Mouse (Mus musculus) ES-Bruce4 (cell line): ENCODE results near the gene Apol8.

ENCODE experiments used
- CTCF ChIP-seq: IDR thresholded peaks from one replicate; pipeline ENCODE4 v1.8.1; 2011; ENCODE audit warnings: low read depth, low read length
- EP300 ChIP-seq: IDR thresholded peaks from 2 replicates; pipeline ENCODE4 v1.6.1; 2011; ENCODE audit warnings: low read depth, low read length; ENCODE audit not compliant: insufficient read depth

GRCm38 (mm10) chr15:77773099-77773915, 16.5 kb upstream of the Apol8 start:
- no peak for TF ChIP-seq CTCF
- no peak for TF ChIP-seq EP300
